Mouse (Mus musculus): Measurements from ENCODE around the gene Radil. TPM values are rescaled to one million over a fixed set of nuclear protein-coding genes. Genes with fewer than 3 reads are reported as not detected.

Radil gene
- total and polyA plus RNA-seq, 3 experiments: not detected

GRCm38 (mm10) chr5:142590953-142591616, 40.2 kb upstream of the Radil start:
- dilution Hi-C loops (cut with MboI; ENCODE audit: extremely low pct_ligation_motif_present, extremely low pct_unique_long_range_greater_than_20kb, low sequenced_read_pairs): no loop called here
- no peak overlapping the region for H3K4me3 ChIP-seq (replicated peaks in 1 of 3; ENCODE audit: low read depth in 2 of 3, low read length in 2 of 3, poor library complexity in 1 of 3)
- in situ Hi-C loops (cut with MboI; ENCODE audit: low pct_ligation_motif_present, low pct_unique_long_range_greater_than_20kb, low sequenced_read_pairs): loop anchor here (25.0 kb wide), 1 partner anchor 121 kb away; no protein-coding TSS in a partner anchor
- TF ChIP-seq CHD1 (IDR thresholded peaks at IDR 0.05; ENCODE audit: low read depth, low read length): no peak
- no peaks in the 10 kb centered on the region for H3K9me3 ChIP-seq (replicated peaks; ENCODE audit: low read length)
- H3K27ac ChIP-seq (ENCODE audit: insufficient read depth, low read depth): no peak overlapping the region
- H3K9ac ChIP-seq (ENCODE audit: insufficient read depth, low read depth): no peak overlapping the region
- H3K27me3 ChIP-seq (replicated peaks): peaks cover 15% of the 10 kb centered on the region
- H3K36me3 ChIP-seq (replicated peaks in 1 of 2; ENCODE audit: control insufficient read depth in 1 of 2, insufficient read depth in 1 of 2, low read length in 1 of 2): no peaks in the 10 kb centered on the region
- no peak overlapping the region for H3K4me2 ChIP-seq (ENCODE audit: insufficient read depth, low read depth, poor library complexity, severe bottlenecking)
- DNase-seq (ENCODE audit: extremely low read depth): no peak
- no peaks in the 10 kb centered on the region for H3K79me2 ChIP-seq (replicated peaks; ENCODE audit: control insufficient read depth, extremely low read depth, insufficient read depth, poor library complexity, severe bottlenecking)
- peaks cover 6 to 9% of the 10 kb centered on the region in 2 experiments for H3K4me1 ChIP-seq (ENCODE audit: control insufficient read depth in 1 of 2, insufficient read depth in 2 of 2)

GRCm38 (mm10) chr5:142583616-142584126, 32.8 kb upstream of the Radil start:
- no peak overlapping the region for H3K4me2 ChIP-seq (ENCODE audit: insufficient read depth, low read depth, poor library complexity, severe bottlenecking)
- no peak for TF ChIP-seq MEF2A (IDR thresholded peaks at IDR 0.05; ENCODE audit: borderline replicate concordance, low read depth, low read length)
- no peak for TF ChIP-seq BHLHE40 (IDR thresholded peaks at IDR 0.05; ENCODE audit: low read depth, low read length)
- TF ChIP-seq HCFC1 (IDR thresholded peaks at IDR 0.05; ENCODE audit: low read depth, low read length): no peak
- no peak for TF ChIP-seq UBTF (IDR thresholded peaks at IDR 0.05; ENCODE audit: low read depth, low read length)
- no peak for TF ChIP-seq ZNF384 (IDR thresholded peaks at IDR 0.05; ENCODE audit: low read depth, low read length)
- no peak for TF ChIP-seq MAZ (IDR thresholded peaks at IDR 0.05; ENCODE audit: low read depth, low read length)
- no peak for TF ChIP-seq MAFK (IDR thresholded peaks at IDR 0.05; ENCODE audit: insufficient replicate concordance, low read length)
- TF ChIP-seq GABPA (IDR thresholded peaks at IDR 0.05; ENCODE audit: insufficient replicate concordance, low read depth, low read length): no peak
- TF ChIP-seq NRF1 (IDR thresholded peaks at IDR 0.05; ENCODE audit: low read depth, low read length): no peak
- no peak for TF ChIP-seq MAX (IDR thresholded peaks at IDR 0.05; ENCODE audit: low read length)
- TF ChIP-seq CTCF (conservative IDR thresholded peaks at IDR 0.05 in 1 of 2, IDR thresholded peaks at IDR 0.05 in 1 of 2; ENCODE audit: low read depth in 2 of 2, low read length in 2 of 2): no peak
- no peak for DNase-seq (ENCODE audit: extremely low read depth)
- H3K36me3 ChIP-seq (replicated peaks in 1 of 2; ENCODE audit: control insufficient read depth in 1 of 2, insufficient read depth in 1 of 2, low read length in 1 of 2): no peaks in the 10 kb centered on the region
- H3K27ac ChIP-seq (ENCODE audit: insufficient read depth, low read depth): no peak overlapping the region
- H3K4me3 ChIP-seq (replicated peaks in 1 of 3; ENCODE audit: low read depth in 2 of 3, low read length in 2 of 3, poor library complexity in 1 of 3): no peak overlapping the region
- peaks cover 50% of the 10 kb centered on the region for H3K27me3 ChIP-seq (replicated peaks)
- no peaks in the 10 kb centered on the region for H3K4me1 ChIP-seq (ENCODE audit: control insufficient read depth in 1 of 2, insufficient read depth in 2 of 2)
- peaks cover 5% of the 10 kb centered on the region for H3K9me3 ChIP-seq (replicated peaks; ENCODE audit: low read length)
- no peaks in the 10 kb centered on the region for H3K79me2 ChIP-seq (replicated peaks; ENCODE audit: control insufficient read depth, extremely low read depth, insufficient read depth, poor library complexity, severe bottlenecking)
- dilution Hi-C loops (cut with MboI; ENCODE audit: extremely low pct_ligation_motif_present, extremely low pct_unique_long_range_greater_than_20kb, low sequenced_read_pairs) (no loop called here), in situ Hi-C loops (cut with MboI; ENCODE audit: low pct_ligation_motif_present, low pct_unique_long_range_greater_than_20kb, low sequenced_read_pairs) (loop anchor here (25.0 kb wide), 1 partner anchor 129 kb away; no protein-coding TSS in a partner anchor)
- H3K9ac ChIP-seq (ENCODE audit: insufficient read depth, low read depth): no peak overlapping the region

GRCm38 (mm10) chr5:142581517-142581916, 30.6 kb upstream of the Radil start:
- TF ChIP-seq IRF4 (IDR thresholded peaks at IDR 0.05; ENCODE audit: low read depth, low read length) (no peak), UBTF (IDR thresholded peaks at IDR 0.05; ENCODE audit: low read depth, low read length) (no peak), RAD21 (IDR thresholded peaks at IDR 0.05; ENCODE audit: low read depth, low read length) (peak; percentile 69), CTCF (conservative IDR thresholded peaks at IDR 0.05 in 1 of 2, IDR thresholded peaks at IDR 0.05 in 1 of 2; ENCODE audit: low read depth in 2 of 2, low read length in 2 of 2) (peak; percentile 73 to 81), CHD2 (IDR thresholded peaks at IDR 0.05; ENCODE audit: low read length) (no peak), SMC3 (IDR thresholded peaks at IDR 0.05; ENCODE audit: low read depth, low read length) (peak; percentile 80)

More at GRCm38 (mm10) chr5:142581517-142581916, 30.6 kb upstream of the Radil start:
- H3K9me3 ChIP-seq (replicated peaks; ENCODE audit: low read length): peaks cover 14% of the 10 kb centered on the region
- no peaks in the 10 kb centered on the region for H3K79me2 ChIP-seq (replicated peaks; ENCODE audit: control insufficient read depth, extremely low read depth, insufficient read depth, poor library complexity, severe bottlenecking)
- H3K27ac ChIP-seq (ENCODE audit: insufficient read depth, low read depth): no peak overlapping the region
- in situ Hi-C loops (cut with MboI; ENCODE audit: low pct_ligation_motif_present, low pct_unique_long_range_greater_than_20kb, low sequenced_read_pairs) (loop anchor here (25.0 kb wide), 1 partner anchor 131 kb away; no protein-coding TSS in a partner anchor), dilution Hi-C loops (cut with MboI; ENCODE audit: extremely low pct_ligation_motif_present, extremely low pct_unique_long_range_greater_than_20kb, low sequenced_read_pairs) (no loop called here)
- H3K9ac ChIP-seq (ENCODE audit: insufficient read depth, low read depth): no peak overlapping the region
- H3K36me3 ChIP-seq (replicated peaks in 1 of 2; ENCODE audit: control insufficient read depth in 1 of 2, insufficient read depth in 1 of 2, low read length in 1 of 2): no peaks in the 10 kb centered on the region
- H3K4me3 ChIP-seq (replicated peaks in 1 of 3; ENCODE audit: low read depth in 2 of 3, low read length in 2 of 3, poor library complexity in 1 of 3): no peak overlapping the region
- H3K27me3 ChIP-seq (replicated peaks): peaks cover 45% of the 10 kb centered on the region
- peak; percentile 43 for DNase-seq (ENCODE audit: extremely low read depth)
- H3K4me1 ChIP-seq (ENCODE audit: control insufficient read depth in 1 of 2, insufficient read depth in 2 of 2): no peaks in the 10 kb centered on the region
- no peak overlapping the region for H3K4me2 ChIP-seq (ENCODE audit: insufficient read depth, low read depth, poor library complexity, severe bottlenecking)
